Mouse (Mus musculus): Measurements from ENCODE around the gene Snx29.
"Not testable (repeated sequence)": the region's sequence is repeated elsewhere in the genome, so short reads cannot be mapped to it uniquely, and the experiment has no call there.

The Snx29 gene

DNA sequence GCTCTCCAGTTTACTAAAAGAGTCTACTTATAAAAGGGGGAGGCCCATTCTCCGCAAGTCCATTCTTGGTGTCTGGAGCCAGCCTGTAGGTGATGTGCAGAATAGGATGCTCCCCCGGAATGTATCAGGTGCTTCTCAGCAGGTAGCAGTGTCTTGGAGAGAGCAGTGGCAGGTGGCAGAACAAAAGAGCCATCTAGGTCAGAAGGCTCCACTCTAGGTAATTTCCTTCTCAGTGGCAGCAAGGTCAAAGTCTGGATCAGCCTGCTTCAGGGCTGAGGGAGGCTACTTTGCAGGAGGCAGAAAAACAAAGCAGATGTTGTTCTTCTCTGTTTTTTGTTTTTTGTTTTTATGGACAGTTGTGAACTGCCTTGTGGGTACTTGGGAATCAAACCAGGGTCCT is 37.9 kb downstream of the Snx29 start:
- not testable (repeated sequence) for DNase-seq

DNA sequence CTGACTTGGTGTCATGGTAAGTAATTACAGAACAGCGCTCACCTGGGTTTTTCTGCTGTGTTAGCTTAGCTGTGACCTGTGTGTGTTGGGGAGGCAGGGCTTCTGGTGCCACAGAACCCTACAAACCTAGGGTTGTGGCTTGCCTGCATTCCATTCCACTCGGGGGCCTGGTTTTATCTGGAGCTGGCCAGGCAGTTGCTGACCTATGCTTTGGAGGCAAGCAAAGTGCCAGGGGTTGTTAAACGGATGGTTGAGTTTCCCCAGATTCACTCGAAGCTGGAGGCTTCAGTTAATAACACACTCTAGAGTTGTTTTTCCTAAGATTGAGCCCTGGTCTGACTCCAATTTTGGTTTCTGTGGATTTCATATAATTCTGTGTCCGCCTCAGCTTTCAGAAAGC is 42.9 kb downstream of the Snx29 start:
- DNase-seq = no peak

DNA sequence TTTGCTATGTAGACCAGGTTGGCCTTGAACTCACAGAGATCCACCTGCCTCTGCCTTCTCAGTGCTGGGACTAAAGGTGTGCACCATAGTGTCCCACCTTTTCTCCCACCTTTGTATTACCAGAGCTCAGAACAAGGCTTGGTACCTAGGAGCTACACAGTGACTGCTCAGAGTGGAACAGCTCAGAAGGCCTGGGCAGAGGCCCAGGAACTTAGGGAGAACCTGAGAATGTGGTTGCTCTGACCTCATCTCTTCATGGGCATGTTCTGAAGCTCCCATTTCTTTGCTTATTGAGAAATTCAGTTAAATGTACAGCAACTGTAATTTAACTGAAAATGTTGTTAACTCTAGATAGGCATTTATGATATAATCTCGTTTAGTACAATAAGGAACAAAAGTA is 44.1 kb downstream of the Snx29 start:
- DNase-seq = no peak

- DNase-seq = no peak
These were observed 45.7 kb downstream of the Snx29 start for GRCm38 (mm10) chr16:11368412-11368811.

- no peak for DNase-seq
These were observed 46.5 kb downstream of the Snx29 start for GRCm38 (mm10) chr16:11369162-11369561.

GRCm38 (mm10) chr16:11369642-11370041 is 46.9 kb downstream of the Snx29 start:
- no peak for DNase-seq

DNA sequence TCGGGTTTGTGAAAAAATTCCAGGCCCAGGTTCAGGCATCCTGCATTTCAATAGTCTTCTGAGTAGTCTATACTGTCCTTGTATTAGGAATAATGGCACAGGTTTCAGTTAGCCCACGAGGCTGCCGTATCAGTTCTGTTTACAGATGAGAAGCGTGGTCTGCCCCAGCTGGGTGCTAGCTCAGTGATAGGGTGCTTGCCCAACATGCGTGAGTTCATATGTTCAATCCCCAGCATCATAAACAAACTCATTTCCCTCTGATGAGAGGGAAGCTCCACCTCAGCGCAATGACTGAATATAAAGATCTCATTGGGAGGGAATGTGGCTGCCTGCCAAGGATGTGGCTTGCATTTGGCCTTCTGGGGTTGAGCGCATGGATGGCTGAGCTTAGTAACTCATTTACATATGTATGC is 47.4 kb downstream of the Snx29 start:
- peak; percentile 18 for DNase-seq

DNA sequence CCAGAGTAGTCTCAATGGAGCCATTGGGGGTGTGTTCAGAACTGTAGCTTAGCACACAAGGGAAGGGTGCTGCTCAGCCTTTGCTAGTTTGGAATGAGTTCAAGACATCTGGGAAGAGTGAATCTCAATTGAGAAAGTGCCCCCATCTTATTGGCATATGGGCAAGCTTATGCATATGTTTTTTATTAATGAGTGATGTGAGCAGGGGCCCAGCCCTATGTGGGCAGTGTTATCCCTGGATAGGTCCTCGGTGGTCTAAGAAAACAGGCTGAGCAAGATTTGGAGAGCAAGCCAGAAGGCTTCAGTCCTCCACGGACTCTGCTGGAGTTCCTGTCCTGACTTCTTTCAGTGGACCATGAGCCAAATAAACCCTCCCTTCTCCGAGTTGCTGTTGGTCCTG is 56.6 kb downstream of the Snx29 start:
- no peak for DNase-seq

- no peak for DNase-seq
These were observed 57.3 kb downstream of the Snx29 start for GRCm38 (mm10) chr16:11380038-11380437.

GRCm38 (mm10) chr16:11380871-11381270 is 58.2 kb downstream of the Snx29 start:
- no peak for DNase-seq

DNA sequence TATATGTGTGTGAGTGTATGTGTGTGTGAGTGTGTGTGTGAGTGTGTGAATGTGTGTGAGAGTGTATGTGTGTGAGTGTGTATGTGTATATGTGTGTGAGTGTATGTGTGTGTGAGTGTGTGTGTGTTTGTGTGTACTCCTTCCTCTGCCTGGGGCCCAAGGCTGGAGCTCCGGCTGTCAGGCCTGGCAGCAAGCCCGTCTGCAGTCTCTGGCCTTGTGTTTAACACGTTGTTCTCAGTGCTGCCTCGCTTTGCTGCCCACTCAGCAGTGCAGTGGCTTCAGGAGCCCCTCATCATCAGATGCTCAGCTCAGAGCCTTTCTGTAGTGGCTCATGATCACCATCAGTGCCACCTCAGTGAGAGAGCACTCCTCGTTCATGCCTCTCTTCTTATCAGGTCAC is 61.7 kb downstream of the Snx29 start:
- no peak for DNase-seq

DNA sequence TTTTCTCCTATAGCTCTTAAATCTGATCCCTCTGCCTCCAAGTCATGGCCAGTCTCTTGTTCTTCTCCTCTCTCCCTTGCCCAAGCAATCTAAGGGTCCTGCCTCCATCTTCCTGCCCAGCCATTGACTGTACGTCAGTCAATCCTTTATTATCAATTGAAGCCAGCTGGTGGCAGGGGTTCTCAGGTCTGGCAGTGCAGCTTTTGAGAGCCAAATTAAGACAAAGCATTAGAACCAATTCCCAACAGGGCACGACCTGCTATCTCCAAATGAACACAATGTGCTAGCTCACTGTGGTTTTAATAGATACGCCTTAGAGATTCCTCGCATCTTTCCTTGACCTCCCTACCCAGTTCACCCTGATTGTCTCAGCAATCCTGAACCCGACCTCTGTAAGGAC is 62.4 kb downstream of the Snx29 start:
- no peak for DNase-seq

- peak; percentile 65 for DNase-seq
These were observed 63.1 kb downstream of the Snx29 start for GRCm38 (mm10) chr16:11385798-11386197.

GRCm38 (mm10) chr16:11386221-11386620 is 63.5 kb downstream of the Snx29 start:
- no peak for DNase-seq

- no peak for DNase-seq
These were observed 65.4 kb downstream of the Snx29 start for GRCm38 (mm10) chr16:11388085-11388484.

- DNase-seq = no peak
These were observed 66.6 kb downstream of the Snx29 start for GRCm38 (mm10) chr16:11389324-11389723.

DNA sequence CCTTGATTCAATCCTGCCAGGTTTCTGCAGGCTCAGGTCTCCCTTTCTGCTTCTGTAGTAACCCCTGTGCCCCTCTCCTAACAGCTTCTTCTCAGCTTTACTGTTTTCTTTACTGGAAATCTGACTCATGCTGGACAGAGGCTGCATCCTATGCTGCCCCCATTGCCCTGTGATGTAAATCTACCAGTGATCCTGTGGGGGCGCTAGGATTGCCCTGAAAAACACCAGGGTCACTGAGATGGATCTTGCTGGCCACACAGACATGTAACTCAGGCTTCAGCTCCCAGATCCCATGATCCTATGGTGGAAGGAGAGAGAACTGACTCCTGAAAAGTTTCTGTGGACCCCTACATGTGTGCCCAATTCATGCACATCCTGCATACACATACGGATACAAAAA is 73.9 kb downstream of the Snx29 start:
- no peak for DNase-seq

DNA sequence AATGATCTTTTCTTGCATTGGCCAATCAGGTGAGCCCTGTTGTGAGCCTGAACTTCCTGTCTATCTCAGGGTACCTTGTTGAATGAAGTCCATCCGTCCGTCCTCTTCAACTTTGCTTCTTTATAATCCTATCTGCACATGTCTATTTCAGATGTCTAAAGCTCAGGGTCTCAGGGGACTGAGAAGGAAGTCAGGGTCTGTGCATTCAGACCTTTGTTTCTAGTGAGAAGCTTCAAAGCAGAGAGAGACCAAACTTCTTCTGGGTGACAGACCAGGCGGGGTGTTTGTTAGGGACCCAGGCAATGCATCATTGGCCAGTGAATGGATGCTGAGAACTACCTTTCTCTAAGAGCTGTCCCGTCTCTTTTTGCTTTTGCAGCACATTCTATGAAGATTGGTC is 76.7 kb downstream of the Snx29 start:
- DNase-seq = no peak

- DNase-seq = no peak
These were observed 77.3 kb downstream of the Snx29 start for GRCm38 (mm10) chr16:11399845-11400565.

- DNase-seq = no peak
These were observed 78.2 kb downstream of the Snx29 start for GRCm38 (mm10) chr16:11400936-11401335.

DNA sequence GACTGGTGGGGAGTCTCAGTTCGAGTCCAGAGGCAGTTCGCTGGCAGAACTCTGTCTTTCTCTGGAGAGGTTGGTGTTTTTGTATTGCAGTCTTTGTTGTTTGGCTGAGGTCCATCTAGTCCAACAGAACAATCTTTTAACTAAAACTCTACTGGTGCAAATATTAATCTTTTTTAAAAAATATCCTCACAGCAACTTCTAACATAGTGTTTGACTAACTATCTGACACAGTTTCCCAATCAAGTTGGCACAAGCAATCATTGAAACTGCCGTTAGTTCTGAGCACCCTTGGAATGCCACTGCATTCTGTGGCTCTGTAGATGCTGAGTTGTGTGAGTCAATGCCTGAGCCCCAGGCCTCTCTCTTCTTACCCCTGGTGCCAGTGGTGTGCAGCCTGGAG is 82.5 kb downstream of the Snx29 start:
- no peak for DNase-seq

GRCm38 (mm10) chr16:11406201-11406600 is 83.5 kb downstream of the Snx29 start:
- DNase-seq = no peak

DNA sequence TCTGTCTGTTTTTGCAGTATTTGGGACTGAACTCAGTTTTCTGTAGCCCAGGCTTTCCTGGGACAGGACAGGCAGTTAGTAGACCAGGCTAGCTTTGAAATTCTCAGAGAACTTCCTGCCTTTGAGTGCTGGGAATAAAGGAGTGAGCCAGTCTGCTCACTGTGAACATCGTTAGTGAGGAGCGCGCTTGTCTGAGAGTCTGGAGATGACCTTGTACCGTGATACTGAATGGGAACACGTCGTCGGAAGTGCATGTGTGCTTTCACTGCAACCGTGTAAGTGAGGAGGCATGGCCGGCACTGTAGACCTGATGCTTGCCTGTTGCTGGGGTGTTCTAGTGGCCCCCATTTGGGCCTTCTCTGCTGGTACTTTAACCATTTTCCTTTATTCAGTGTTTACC is 83.9 kb downstream of the Snx29 start:
- no peak for DNase-seq

DNA sequence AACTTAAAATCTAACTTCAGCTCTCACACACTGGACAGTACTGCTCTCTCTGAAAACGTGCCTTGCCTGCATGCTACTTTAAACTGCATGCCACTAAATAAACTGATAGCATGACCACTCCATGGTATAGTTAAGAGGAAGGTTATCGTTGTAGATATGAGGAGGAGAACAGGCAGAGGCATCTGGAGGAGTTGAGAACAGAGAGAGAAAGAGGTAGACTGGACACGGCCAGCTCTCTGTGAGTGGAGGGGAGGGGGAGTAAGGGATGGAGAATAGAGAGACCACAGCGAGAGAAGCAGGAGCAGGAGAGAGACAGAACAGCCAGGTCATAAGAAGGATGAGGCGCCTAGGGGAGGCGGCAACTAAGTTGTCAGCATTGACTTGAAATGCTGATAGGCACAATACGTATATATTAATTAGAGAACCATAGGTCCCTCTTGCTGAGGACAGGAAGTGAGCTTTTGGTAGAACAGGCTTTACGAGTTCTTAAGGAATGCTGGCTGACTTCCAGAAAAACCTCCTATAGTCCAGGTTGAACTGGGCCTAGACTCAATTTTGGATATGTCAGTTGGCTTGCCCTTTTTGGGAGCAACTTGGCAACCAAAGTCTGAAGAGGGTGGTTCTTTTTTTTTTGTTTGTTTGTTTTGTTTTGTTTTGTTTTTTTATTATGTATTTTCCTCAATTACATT is 85.4 kb downstream of the Snx29 start:
- DNase-seq = peak; percentile 56

DNA sequence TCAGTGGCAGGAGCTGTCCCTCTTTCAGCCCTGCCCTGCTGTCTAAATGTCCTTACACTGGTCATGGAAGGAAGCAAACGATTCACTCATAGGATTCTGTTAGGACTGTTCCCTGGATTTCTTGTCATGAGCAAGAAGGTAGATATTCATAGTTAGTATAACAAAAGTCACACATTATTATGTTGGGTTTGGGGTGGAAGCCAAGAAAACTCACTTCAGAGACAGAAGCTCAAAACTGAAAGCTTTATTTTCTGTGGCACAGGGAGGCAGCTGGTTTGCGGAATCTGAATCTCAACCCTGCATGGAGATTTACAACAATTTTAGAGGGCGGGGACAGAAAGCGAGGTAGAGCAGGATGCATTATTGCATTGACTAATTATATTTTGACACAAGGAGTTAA is 86.0 kb downstream of the Snx29 start:
- DNase-seq = no peak

All from lung, postnatal 36 days (tissue).